Mouse (Mus musculus) erythroblast, embryonic 14.5 days (primary cell): ENCODE measurements at regions not wholly inside any gene's neighbourhood (a gene's known extent, or its start where the extent isn't known, plus 50 kb on each side); places are given as distances from the start of the nearest gene placed in this dataset.

ENCODE experiments used
- H3K27me3 ChIP-seq: 2 replicates; pipeline ENCODE4 v1.6.1; 2012; ENCODE audit warnings: inconsistent platforms; ENCODE audit not compliant: control insufficient read depth
- H3K36me3 ChIP-seq: 2 replicates; pipeline ENCODE4 v1.6.1; 2012; ENCODE audit warnings: mild to moderate bottlenecking, inconsistent platforms; ENCODE audit not compliant: control insufficient read depth
- H3K4me1 ChIP-seq: 2 replicates; pipeline ENCODE4 v1.6.1; 2012; ENCODE audit warnings: inconsistent platforms; ENCODE audit not compliant: control insufficient read depth
- H3K4me3 ChIP-seq: replicated peaks from 2 replicates; pipeline ENCODE3; 2012; ENCODE audit warnings: moderate library complexity, mild to moderate bottlenecking, inconsistent platforms
- H3K9me3 ChIP-seq: 2 replicates; pipeline ENCODE4 v1.6.1; 2012; ENCODE audit warnings: low read length, inconsistent platforms, mixed read lengths; ENCODE audit not compliant: control insufficient read depth
- GATA1 ChIP-seq: IDR thresholded peaks from 2 replicates; pipeline ENCODE4 v1.6.1; 2012; ENCODE audit warnings: low read length, inconsistent platforms, mixed read lengths
- TAL1 ChIP-seq: IDR thresholded peaks from 3 replicates; pipeline ENCODE4 v1.6.1; 2012; ENCODE audit warnings: low read length, inconsistent platforms, mixed read lengths

DNA sequence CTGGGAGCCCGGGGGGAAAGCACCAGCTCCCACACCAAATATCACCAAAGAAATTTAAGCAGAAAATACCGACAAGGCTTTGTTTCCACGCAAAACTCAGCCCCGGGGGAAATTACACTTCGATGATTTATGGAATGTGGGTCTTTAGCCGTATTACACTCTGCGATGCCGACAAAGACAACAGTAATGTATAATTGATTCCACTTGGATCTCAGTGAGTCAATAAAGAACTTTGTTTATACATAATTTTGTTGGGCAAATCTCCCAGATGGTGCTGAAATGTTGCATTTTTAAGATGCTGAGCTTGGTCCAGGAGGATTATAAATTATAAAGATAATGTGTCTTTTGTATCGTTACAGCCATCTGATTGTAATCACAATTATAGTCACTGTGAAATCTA lies 59.1 kb upstream of the Dock1 start:
- no peak overlapping the region for H3K4me3 ChIP-seq
- H3K36me3 ChIP-seq: no peaks in the 10 kb centered on the region
- H3K27me3 ChIP-seq: no peaks in the 10 kb centered on the region
- H3K9me3 ChIP-seq: no peaks in the 10 kb centered on the region
- TF ChIP-seq TAL1 (no peak), GATA1 (no peak)
- H3K4me1 ChIP-seq: no peaks in the 10 kb centered on the region

DNA sequence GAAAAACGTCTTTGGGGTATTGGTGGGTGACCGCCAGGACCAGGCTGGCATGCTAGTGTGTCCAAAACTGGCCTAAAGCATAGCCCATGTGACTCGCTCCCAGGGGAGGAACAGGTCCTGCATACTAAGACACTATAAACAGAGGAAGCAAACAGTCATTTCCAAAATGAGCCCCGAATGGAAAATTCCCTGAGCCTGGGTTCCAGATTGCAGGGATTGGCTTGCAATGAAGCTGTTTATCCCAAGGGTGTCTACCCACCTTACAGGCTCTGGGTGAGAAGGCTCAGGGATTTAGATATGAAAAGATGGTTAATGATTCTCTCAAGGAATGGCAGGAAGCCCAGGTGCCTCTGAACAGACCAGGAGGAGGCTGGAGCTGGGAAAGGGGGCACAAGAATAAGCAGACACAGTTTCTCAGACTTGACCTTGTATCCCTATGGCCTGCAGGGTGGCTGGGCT lies 58.2 kb upstream of the Dock1 start:
- H3K27me3 ChIP-seq: no peaks in the 10 kb centered on the region

GRCm38 (mm10) chr7:134619220-134619975 lies 51.1 kb upstream of the Dock1 start:
- Histone ChIP-seq H3K4me1 (no peaks in the 10 kb centered on the region), H3K36me3 (no peaks in the 10 kb centered on the region), H3K9me3 (no peaks in the 10 kb centered on the region), H3K27me3 (no peaks in the 10 kb centered on the region), H3K4me3 (no peak overlapping the region)
- TF ChIP-seq TAL1: no peak
- no peak for TF ChIP-seq GATA1

More for the DNA sequence above, 58.2 kb upstream of the Dock1 start:
- Histone ChIP-seq H3K36me3 (no peaks in the 10 kb centered on the region), H3K9me3 (no peaks in the 10 kb centered on the region), H3K4me1 (no peaks in the 10 kb centered on the region), H3K4me3 (no peak overlapping the region)
- TF ChIP-seq TAL1 (no peak), GATA1 (no peak)

DNA sequence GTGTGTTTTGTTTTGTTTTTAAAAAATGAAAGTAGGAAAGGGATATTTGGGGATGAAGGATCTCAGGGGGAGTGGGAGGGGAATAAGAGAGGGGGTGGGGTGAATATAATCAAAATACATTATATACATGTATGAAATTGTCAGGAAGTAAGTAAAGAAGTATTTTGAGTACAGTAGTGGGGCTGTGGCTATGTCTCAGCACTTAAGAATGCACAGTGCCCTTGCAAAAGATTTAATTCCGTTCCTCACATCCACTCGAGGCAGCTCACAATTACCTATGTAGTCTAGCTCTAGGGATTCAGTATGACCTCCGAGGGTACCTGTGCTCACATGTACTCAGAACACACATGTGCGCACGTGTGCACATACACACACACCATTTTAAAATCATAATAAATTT lies 50.4 kb upstream of the Dock1 start:
- Histone ChIP-seq H3K36me3 (no peaks in the 10 kb centered on the region), H3K4me3 (no peak overlapping the region), H3K27me3 (no peaks in the 10 kb centered on the region), H3K9me3 (no peaks in the 10 kb centered on the region), H3K4me1 (no peaks in the 10 kb centered on the region)
- TF ChIP-seq TAL1: no peak
- no peak for TF ChIP-seq GATA1
